Mouse (Mus musculus) CH12F3 (cell line): Measurements from ENCODE around the gene Lsm11.

Experiments
- in situ Hi-C: fragments of 300-500 bp; cut with MboI; formaldehyde crosslinking; loops from 2 replicates; pipeline ENCODE4 v1.14.3; 2020; ENCODE audit warnings: low sequenced_read_pairs

The Lsm11 gene

DNA sequence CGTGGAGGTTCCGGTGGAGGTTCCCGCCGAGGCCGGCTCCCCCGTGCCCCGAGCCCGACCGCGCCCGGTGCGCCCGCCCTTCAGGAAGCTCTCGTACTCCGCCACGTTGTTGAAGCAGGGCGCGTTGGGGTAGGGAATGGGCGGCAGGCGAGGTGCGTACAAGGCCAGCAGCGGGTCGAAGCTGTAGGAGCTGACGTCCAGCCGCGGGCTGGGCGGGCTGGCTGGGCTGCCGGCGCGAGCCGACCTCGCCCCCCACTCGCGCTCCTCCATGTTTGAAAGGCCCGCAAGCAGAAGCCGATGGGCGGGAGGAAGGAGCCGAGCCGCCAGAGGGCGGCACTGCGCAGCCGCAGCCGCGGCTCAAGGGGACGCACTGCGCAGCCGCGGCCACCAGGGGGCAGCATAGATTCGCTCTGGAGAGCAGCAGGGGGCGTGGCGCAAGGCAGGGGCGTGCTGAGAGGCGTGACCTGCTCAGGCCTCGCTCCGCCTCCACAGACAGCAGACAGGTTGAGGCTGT is at the start of gene Lsm11:
TSS of gene Lsm11 (minus strand) at position 293 of the 514 bp plus-strand sequence.
- in situ Hi-C loops = no loop called here

DNA sequence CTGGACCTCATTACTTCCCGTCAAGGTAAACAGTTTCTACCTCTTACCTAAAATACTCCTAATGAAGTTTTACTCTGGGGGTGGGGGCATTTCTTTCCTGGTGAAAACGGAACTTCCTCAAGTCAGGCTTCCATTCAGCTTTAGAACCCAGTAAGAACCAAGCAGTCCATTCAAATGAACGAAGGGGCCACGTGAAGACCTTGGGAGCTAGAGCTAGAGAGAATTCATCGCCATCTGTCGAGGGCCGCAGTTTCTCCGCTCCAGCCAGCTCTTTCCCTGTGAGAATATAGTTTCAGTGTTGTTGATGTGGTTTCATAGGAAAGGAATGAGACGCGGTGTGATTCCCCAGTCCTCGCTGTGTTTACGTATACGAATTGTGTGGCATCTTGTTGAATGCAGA is 47.4 kb upstream of the Lsm11 start:
- in situ Hi-C loops = no loop called here

DNA sequence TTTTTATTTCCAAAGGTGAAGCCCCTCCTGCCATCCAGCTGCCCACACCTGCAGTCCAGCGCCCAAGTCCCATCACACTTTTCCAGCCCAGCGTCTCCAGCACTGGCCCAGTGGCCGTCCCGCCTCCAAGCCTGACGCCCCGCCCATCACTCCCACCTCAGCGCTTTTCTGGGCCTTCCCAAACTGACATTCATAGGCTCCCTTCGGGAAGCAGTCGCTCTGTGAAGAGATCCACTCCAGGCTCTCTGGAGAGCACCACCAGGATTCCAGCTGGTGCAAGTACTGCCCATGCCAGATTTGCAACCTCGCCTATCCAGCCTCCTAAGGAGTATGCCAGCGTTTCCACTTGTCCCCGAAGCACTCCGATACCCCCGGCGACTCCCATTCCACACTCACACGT is 46.9 kb upstream of the Lsm11 start:
- in situ Hi-C loops = no loop called here

DNA sequence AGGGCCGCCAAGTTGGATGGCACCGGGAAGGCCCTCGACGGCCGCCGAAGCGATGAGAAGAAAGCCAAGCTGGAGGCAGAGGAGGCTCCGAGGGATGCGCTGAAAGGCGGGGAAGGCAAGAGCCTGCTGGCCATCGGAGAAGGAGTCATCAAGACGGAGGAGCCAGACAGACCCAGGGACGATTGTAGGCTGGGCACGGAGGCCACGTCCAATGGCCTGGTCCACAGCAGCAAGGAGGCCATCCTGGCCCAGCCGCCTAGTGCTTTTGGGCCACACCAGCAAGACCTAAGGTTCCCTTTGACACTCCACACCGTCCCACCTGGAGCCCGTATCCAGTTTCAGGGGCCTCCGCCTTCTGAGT is 36.1 kb upstream of the Lsm11 start:
- in situ Hi-C loops = no loop called here

DNA sequence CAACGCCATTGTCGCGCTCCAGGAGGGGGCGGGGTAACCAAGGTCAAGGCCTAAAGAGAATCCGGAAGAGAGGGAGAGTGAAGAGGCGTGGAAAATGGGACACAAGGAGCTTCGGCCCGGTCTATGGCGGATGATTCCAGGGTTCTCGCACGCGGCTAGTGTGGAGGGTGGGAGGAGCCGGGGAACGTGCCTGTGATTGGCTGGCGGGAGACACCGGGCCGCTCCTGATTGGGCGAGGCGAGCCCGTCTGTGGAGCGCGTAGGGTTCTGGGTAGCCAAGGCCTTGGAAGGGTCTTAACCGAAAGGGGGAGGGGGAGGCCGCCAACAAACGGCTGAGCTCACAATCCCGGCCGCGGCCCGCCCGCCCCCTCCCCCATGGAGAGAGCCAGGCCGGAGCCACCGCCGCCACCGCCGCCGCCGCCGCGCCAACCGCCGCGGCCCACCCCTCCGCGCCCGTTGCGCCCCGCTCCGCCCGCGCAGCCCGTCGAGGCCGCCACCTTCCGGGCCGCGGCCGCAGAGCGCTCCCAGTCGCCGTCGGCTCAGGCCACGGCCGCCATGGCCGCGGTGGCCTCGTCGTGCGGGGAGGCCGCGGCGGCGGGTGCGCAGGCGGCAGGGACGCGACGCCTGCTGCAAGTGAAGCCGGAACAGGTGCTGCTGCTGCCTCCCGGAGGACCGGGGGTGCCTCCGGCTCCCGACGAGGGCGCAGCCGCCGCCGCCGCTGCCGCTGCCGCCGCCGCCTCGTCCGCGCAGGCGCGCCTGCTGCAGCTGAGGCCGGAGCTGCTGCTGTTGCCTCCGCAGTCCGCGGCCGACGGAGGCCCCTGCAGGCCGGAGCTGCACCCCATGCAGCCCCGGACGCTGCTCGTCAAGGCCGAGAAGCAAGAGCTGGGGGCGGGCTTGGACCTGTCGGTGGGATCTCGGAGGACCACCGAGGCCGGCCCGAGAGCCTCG is 35.5 kb upstream of the Lsm11 start, which contains the start of gene Sox30:
TSS of gene Sox30 (plus strand) at position 365 of the 947 bp plus-strand sequence.
- in situ Hi-C loops = no loop called here

DNA sequence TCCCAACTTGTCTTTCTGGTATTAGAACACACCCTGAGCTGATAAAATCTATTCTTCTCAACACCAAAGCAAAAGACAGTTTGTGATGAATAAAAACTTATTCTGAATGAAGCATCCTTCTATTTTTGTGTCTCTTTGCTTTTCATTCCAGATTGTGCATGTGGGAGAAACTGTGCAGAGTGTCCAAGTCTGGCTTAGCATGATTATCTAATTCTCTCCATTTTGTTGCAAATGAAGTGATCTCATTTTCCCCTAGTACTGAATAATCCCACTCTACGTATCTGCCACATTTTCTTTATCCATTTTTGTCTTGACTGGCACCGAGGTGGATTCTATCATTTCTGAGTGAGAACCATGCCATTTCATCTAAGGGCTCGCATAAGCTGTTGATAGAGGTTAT is 31.3 kb upstream of the Lsm11 start:
- in situ Hi-C loops = no loop called here

DNA sequence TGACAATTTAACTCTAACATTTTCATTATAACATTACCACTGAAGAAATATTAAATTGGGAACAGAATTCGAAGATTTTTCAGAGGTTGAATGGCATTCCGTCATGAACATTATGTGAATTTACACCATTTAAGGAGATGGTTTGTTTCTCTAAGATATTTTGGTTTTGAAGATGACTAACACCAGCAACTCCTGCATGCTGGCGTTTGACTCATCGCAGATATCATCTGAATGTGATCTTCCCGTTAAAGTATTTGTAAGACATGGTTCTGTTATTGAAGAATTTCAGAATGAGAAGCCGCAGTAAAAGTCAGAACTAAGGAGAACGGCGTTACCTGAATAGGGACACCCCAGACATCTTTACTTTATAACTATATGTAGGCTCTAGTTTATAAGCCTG is 29.7 kb upstream of the Lsm11 start:
- in situ Hi-C loops = no loop called here

DNA sequence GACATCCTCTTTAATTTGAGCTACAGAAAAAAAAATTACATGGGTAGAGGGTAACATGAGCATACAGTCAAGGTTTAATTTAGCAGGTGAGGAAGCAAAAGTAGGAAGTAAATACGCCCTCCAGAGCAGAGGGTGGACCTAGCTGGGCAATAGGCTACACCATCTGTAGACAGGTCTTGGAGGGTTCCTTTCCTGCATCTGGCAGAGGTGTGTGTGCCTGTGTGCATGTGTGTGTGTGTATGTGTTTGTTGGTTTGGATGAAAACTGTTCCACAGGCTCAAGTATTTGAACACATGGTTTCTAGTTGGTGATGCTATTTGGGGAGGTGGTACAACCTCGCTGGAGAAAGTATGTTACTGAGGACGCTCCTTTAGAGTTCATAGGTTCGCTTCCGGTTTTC is 28.9 kb upstream of the Lsm11 start:
- in situ Hi-C loops = no loop called here

DNA sequence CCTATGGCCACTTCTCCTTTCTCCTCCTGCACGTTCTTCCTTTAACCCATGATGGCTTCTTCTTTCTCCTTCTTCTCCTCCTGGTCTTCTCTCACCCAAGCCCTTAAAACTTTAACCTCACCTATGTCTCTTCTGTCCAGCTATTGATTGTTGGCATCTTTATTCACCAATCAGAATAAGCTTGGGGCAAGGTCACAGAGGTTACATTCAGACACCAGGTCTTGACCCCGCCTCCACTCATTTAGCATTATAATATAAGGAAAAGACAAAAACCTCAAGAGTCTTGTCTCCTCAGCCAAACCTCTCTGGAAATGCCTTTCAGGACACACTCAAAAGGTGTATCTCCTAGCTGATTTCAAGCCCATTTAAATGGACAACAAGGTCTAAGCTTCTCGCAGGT is 23.7 kb upstream of the Lsm11 start:
- in situ Hi-C loops = no loop called here

DNA sequence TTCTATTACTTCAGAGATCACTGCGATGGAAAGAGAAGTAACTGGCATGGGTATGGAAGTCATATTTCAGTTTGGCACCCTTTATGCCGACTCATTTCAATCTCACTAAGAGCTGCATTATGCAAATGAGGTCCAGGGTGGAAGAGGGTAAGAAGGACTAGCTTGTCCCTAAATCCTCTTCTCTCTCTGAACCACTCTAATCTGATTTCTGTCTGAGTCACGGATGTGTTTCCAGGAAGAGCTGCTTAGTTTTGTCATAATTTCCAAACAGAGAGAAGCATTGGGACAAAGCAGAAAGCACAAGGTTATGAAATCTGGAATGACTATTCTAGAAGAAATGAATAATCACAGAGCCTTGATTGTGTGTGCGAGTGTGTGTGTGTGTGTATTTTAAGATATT is 22.2 kb upstream of the Lsm11 start:
- in situ Hi-C loops = no loop called here

DNA sequence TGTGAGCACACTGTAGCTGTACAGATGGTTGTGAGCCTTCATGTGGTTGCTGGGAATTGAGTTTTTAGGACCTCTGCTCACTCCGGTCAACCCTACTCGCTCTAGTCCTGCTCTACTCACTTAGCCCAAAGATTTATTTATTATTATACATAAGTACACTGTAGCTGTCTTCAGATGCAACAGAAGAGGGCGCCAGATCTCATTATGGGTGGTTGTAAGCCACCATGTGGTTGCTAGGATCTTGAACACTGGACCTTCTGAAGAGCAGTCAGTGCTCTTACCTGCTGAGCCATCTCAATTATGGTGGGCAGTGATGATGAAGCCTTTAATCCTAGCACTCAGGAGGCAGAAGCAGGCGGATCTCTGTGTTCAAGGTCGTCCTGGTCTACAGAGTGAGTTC is 15.3 kb upstream of the Lsm11 start:
- in situ Hi-C loops = no loop called here

DNA sequence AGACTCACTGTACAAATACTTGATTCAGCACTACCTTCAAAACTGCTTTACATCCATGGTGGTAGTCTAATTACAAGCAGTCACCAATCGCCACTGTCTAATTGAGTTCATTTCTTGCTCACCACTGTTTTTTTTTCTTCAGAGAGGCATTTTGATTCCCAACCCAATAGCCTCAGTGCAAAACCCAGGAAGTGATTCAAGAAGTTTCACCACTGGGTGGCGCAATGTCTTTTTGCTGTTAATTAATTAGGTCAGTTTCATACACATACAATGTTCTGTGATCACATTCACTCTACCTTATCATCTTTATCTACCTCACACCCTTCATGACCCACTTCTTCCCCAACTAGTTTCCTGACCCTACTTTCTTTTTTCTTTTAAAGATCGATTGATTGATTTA is 14.9 kb upstream of the Lsm11 start:
- in situ Hi-C loops = no loop called here

DNA sequence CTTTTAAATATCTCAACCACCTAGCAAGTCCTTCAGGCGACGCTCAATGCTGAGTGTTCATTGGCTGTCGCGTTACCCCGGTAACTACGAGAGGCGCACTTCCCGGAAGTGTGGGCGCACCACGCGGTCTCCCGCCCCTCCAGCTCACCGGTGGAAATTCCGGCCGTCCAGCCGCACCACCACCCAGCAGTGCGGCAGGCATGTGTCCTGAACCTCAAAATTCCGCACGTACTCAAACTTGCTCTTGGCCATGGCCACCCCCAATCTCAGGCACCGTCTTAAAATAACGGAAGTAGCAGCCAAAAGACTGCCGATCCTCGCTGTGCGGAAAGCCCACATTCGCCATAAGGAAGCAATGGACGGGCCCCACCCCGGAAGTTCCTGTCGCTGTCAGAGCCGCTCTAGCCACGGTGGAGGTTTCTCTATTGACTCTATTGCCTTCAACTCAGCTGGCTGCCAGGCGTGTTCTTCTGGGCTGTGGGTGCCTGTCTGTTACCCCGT is 10.4 kb upstream of the Lsm11 start, which contains the start of gene Thg1l:
TSS of gene Thg1l (minus strand) at position 368 of the 501 bp plus-strand sequence.
- in situ Hi-C loops = no loop called here

DNA sequence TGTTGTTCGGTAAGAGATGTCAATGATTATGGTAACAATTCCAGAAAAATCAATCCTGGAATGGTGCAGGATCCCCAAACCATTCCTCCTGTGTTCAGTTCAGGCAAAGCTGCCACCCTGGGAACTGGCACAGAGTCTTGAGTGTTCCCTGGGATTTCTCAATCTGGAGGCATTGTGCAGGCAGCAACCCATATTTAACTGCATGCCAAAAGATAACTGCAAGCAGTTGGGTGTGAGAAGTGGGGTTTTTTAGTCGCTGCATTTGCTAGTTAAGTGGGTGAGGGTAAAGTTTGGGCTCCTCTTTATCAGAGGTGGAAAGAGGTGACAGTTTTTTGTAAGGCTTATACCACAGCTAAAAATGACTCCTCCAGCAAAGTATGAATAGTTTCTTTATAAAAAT is 2.8 kb upstream of the Lsm11 start:
- in situ Hi-C loops = no loop called here

DNA sequence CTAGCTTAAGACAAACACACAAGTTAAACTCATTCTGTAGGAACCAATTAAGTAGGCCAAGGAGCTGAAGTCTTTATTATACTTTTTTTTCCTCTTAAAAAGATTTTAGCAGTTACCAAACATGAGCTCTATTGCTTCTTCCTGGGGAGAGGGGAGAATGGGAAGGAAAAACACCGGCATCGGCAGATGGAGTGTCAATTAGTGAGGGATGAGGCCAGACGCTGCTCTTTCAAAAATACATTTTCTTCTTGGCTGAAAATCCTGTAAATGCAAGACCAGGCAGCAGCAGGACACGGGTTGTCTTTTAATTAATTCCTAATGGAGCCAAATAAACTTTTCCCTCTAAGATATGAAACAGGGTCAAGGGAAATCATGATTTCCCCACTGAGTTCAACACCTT is 2.1 kb upstream of the Lsm11 start:
- in situ Hi-C loops = no loop called here

DNA sequence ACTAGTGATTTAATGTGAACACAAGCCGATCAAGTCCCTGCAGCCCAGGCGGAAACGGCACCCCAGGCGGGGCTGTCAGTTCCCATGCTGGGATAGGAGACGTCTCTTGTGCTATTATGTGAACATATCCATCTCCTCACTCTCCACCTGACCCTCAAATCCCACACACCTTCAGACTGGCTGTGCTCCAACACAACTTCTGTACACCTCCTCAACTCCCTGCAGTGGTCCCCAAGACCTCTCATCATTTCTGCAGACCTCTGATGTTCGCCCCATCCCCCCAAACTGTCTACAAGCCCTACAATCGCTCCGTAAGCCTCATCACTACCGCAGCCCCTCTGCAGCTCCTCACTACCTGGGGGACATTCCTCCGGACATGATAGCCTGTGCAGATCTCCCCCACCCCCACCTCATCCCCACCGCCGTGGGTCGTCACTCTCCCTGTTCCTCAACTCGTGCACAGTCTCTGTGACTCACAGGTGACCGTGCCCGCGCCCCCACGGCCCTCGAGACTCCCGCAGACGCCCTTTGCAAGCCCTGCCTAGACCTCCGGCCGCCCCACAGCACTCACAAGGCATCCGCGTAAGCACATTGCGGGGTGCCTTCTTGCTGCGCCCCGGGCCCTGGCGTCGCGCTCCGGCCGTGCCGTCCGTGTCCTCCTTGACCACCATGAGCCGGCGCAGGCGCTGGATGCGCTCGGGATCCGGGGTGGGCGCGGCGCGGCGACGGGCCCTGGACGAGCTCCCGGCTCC is 668 bp downstream of the Lsm11 start:
- in situ Hi-C loops = no loop called here

DNA sequence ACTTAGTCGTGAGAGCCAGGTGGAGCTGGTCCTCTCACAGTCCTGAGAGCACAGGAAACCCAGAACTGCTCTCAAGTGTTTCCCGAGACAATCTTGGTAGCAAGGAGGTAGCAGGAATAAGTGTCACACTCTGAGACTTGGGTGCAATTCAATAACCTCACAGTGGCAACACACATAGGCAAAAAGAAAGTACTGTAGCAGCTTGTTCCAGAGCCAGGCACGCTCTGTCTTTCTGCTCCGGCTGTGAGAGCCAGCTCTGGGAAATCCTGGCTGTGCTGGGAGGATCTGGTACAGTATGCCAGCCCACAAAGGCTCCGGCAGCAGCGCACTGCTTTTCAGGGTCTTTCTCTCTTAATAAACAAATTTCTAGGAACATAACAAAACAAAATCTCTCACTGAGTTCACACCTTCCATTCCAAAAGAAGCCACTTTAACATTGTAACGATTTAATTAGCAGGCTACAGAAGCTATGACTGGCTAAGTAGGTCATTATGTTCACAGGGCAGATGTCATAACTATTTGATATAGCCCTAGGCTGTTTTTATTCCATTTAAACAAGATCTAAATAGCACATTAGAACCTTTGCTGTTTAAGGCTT is 1.5 kb downstream of the Lsm11 start:
- in situ Hi-C loops = no loop called here

DNA sequence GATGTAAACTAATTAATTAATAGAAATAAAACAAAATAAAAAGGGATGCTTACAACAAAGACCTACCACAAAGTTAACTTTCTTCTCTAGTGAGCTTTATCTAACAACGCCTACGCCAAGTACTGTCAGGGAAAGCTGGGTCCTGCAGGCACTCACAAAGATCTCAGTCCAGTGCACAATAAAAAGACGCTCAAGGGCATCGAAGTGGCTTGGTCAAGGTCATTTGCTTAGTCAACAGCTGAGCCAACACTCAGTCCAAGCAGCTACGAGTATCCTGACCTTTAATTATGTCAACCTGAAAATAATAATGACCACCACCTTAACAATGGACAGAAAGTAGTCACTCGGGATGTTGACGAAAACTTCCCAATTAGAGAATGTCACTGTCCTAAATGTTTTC is 2.5 kb downstream of the Lsm11 start:
- in situ Hi-C loops = no loop called here

DNA sequence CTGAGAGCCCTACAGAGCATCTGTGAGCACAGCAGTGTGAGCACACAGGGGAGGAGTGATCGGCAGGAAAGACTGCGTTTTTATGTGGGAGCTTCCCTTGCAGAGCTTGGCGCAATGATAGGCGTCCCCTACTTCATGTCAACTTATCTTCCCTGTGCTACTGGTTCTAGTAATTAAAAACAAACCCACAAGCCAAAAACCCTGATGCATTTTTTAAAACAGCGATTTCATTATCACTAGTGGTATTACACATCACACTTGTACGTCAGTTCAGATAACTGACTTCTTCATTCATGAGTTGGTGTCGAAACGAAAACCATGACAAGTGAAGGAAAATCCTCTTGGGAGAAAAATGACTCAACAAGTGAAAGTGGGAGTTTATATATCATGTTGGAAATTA is 5.8 kb downstream of the Lsm11 start:
- in situ Hi-C loops = no loop called here

DNA sequence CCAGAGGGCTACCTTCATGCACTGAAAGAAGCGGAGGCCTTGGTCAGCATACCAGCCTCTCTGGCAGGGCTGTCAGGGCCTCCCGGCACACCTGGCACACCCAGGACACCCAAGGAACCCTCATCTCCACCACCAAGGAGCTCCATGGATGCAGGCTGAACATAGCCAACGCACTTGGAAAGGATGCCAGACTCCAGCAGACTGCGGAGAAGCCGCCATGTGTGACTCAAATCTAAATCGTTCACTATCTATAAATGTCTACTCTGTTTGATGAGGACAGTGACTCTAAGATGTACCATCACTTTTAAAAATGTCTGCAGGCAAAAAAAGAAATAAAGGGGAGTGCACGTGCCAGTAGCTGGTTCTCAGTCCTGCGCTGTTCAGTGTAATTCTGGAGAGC is 7.3 kb downstream of the Lsm11 start:
- in situ Hi-C loops = no loop called here

DNA sequence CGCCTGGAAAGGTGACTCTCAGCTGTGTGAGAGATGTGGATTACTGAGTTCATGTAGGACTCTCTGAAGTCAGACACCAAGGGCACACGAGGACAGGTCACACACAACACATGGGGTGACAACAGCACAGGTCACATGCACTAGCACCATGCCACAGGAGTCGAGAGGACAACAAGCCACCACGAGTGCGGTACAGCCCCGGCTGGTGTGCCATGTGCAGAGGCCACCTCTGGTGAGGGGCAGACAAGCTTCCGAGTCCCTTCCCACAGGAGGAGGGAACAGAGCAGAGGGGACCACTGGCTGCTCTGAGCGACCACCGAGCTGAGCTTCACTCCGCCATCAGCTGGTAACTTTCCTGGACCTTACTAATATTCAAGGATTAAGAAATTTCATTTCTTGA is 12.0 kb downstream of the Lsm11 start:
- in situ Hi-C loops = no loop called here
